Mouse (Mus musculus): ENCODE measurements at regions not wholly inside any gene's neighbourhood (a gene's known extent, or its start where the extent isn't known, plus 50 kb on each side); places are given as distances from the start of the nearest gene placed in this dataset.

DNA sequence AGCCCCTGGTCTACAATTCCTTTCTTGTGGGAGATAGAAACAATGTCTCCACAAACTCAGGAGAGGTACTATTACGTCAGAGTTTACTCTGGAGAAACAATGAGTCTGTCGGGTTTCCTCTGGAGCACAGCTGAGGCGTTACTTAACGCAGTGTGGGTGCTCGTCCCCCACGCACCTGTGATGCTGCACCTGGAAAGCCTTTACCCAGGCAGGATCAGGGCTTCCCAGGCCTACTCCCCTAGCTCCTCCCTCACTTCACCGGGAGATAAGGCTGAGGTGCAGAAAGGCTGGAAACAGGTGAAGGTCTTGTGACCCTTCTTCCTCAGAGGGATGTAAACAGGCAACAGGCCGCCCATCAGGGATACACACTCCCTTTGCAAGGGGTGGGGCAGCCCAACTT is 80.7 kb upstream of the Nr5a2 start:
- no peaks in the 10 kb centered on the region for H3K36me3 ChIP-seq
- H3K4me1 ChIP-seq = 0 out of 2 replicates have a peak, but pooled peaks cover 3% of the 10 kb centered on the region
- H3K4me2 ChIP-seq = no peak overlapping the region
- H3K27me3 ChIP-seq (replicated peaks) = no peaks in the 10 kb centered on the region
- H3K4me3 ChIP-seq (replicated peaks) = no peak overlapping the region
- H3K9ac ChIP-seq (replicated peaks) = no peak overlapping the region
- ATAC-seq (ENCODE audit: low FRiP score) = no peak
- no peak overlapping the region for H3K27ac ChIP-seq (replicated peaks)
- no peaks in the 10 kb centered on the region for H3K9me3 ChIP-seq (replicated peaks)
- 75% methylated on average over 8 of the region's 8 CpGs for WGBS

DNA sequence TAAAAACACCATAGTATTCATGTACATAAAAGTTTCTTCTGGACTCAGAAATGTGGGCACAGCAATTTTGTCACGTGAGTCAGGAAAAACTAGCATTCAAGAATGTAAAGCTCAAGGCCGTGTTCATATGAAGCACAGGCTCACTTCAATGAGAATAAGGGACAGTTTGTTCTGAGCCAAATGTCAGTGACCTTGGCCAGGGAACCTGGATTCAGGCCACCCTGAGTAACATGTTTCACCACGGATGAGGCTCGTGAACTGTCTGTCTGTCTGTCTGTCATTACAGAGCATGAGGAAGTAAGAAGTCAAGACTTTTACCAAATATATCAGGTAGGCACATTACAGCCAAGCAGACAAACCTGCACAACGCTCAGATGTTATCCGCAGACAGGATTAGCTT is 74.3 kb upstream of the Nr5a2 start:
- Histone ChIP-seq H3K36me3 (no peaks in the 10 kb centered on the region), H3K9me3 (replicated peaks) (no peaks in the 10 kb centered on the region), H3K27ac (replicated peaks) (no peak overlapping the region), H3K4me1 (no peaks in the 10 kb centered on the region), H3K9ac (replicated peaks) (no peak overlapping the region), H3K27me3 (replicated peaks) (no peaks in the 10 kb centered on the region), H3K4me3 (replicated peaks) (no peak overlapping the region), H3K4me2 (no peak overlapping the region)
- no peak for ATAC-seq (ENCODE audit: low FRiP score)
- 93% methylated on average over 6 of the region's 6 CpGs for WGBS

DNA sequence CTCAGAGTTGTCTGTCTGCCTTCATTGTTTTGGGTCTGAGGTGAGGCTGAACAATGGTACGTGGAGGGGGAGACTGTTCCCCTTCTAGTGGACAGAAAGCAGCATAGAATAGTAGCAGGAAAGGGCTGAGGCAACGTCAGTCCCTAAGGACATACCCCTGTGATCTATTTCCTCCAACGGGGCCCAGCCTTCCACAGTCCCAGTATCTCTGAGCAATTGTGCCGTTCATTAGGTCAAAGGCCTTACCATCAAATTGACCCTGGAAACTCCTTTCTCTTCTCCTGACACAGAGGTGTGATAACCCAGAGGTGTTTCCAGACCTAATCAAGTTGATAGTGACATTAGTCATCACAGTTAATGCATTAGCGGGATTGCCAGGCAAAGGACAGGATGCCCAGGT is 73.4 kb upstream of the Nr5a2 start:
- Histone ChIP-seq H3K27me3 (replicated peaks) (no peaks in the 10 kb centered on the region), H3K9me3 (replicated peaks) (no peaks in the 10 kb centered on the region), H3K9ac (replicated peaks) (no peak overlapping the region), H3K4me1 (no peaks in the 10 kb centered on the region), H3K4me2 (no peak overlapping the region), H3K27ac (replicated peaks) (no peak overlapping the region), H3K4me3 (replicated peaks) (no peak overlapping the region), H3K36me3 (no peaks in the 10 kb centered on the region)
- ATAC-seq (ENCODE audit: low FRiP score) = no peak
- 73% methylated on average over 5 of the region's 5 CpGs for WGBS

DNA sequence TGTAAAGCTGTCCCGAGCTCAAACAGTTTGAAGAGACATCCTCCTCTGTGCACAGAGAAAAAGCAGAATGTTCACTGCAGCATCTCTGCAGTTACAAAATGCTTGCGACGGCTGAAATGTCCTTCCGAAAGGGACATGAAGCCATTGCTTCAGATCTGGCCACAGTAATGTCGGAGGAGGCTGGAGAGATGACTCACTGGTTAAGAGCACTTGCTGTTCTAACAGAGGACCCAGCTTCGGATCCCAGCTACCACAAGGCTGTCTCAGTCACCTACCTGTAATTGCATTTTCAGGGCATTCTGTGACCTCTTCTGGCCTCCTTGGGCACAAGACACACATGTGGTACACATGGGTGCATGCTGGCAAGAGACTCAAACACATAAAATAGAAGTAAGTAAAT is 63.5 kb upstream of the Nr5a2 start:
- no peaks in the 10 kb centered on the region for H3K36me3 ChIP-seq
- H3K27me3 ChIP-seq (replicated peaks) = no peaks in the 10 kb centered on the region
- no peak overlapping the region for H3K9ac ChIP-seq (replicated peaks)
- H3K9me3 ChIP-seq (replicated peaks) = no peaks in the 10 kb centered on the region
- WGBS = 88% methylated on average over 6 of the region's 6 CpGs
- no peak overlapping the region for H3K27ac ChIP-seq (replicated peaks)
- no peak overlapping the region for H3K4me2 ChIP-seq
- H3K4me3 ChIP-seq (replicated peaks) = no peak overlapping the region
- no peaks in the 10 kb centered on the region for H3K4me1 ChIP-seq
- no peak for ATAC-seq (ENCODE audit: low FRiP score)

DNA sequence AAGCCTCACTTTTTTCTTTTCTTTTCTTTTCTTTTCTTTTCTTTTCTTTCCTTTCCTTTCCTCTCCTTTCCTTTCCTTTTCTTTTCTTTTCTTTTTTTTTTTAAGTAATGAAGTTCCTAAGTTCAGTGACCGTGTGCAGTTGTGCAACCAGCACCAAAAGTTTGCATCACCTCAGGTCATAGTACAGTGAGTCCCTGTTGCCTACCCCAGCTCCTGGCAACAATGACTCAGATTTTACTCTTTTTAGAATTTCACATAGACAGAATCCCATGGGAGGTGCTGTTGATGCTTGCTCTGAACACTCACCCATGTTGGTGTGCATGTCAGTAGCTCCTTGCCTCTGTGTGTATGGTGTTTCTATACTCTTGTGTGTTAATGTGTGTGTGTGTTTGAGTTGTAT is 60.3 kb upstream of the Nr5a2 start:
- no peak overlapping the region for H3K4me2 ChIP-seq
- no peaks in the 10 kb centered on the region for H3K9me3 ChIP-seq (replicated peaks)
- H3K4me3 ChIP-seq (replicated peaks) = no peak overlapping the region
- WGBS = 93% methylated on average over 1 of the region's 1 CpGs
- no peaks in the 10 kb centered on the region for H3K36me3 ChIP-seq
- H3K27me3 ChIP-seq (replicated peaks) = no peaks in the 10 kb centered on the region
- H3K4me1 ChIP-seq = no peaks in the 10 kb centered on the region
- no peak overlapping the region for H3K9ac ChIP-seq (replicated peaks)
- no peak overlapping the region for H3K27ac ChIP-seq (replicated peaks)
- ATAC-seq (ENCODE audit: low FRiP score) = no peak

DNA sequence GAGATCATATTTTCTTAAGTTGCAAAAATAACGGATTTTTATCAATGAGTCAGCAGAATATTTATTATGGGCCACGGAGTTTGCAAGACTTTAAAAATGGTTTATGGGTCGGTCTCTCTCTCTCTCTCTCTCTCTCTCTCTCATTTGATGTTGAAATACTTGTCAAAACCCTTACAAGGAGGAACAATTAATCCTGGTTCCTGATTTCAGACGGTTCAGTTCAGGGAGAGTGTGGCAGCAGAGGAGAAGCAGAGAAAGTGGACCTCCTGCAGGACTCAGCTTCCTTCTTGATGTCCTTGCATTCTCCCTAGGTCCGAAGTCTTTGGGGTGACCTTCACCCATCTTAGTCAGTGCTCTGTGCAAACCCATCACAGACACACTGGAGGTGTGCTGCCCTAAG is 57.4 kb upstream of the Nr5a2 start:
- WGBS = 82% methylated on average over 5 of the region's 5 CpGs
- Histone ChIP-seq H3K4me3 (replicated peaks) (no peak overlapping the region), H3K9me3 (replicated peaks) (no peaks in the 10 kb centered on the region), H3K4me1 (no peaks in the 10 kb centered on the region), H3K9ac (replicated peaks) (no peak overlapping the region), H3K27me3 (replicated peaks) (no peaks in the 10 kb centered on the region), H3K27ac (replicated peaks) (no peak overlapping the region), H3K36me3 (no peaks in the 10 kb centered on the region), H3K4me2 (no peak overlapping the region)
- ATAC-seq (ENCODE audit: low FRiP score) = no peak

DNA sequence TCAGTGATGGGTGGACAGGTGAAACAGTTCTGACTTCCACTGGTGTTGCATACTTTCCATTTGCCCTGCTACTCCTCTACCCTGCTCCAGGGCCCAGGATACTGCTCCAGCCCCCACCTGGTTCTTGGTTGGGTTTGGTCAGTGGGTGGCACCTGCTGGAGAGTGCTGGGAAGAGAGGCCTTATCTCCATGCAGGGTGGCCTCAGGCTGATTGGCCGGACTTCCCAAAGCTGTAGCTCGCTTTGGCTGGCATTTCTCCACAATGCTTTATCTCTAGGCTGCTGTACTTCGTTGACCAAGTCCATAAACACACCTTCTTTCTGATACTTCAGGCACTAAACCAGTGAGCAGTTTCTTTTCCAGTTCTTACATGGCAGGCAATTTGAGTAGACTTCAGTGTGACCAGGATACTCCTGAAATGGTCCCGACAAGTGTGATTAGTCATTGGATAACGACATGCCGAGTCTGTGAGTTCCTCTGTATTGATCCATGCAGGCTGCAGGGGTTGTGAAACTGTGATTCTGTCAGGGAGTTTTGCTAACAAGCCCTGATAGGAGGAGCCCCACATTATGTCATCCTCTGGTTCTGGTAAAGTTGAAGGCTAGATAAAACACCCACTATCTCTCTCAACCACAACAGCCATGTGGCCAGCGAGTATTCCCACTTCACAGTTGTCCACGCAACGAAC is 50.1 kb upstream of the Nr5a2 start:
- ATAC-seq (ENCODE audit: low FRiP score) = no peak
- H3K27me3 ChIP-seq (replicated peaks) = no peaks in the 10 kb centered on the region
- no peak overlapping the region for H3K27ac ChIP-seq (replicated peaks)
- H3K4me1 ChIP-seq = no peaks in the 10 kb centered on the region
- WGBS = 72% methylated on average over 9 of the region's 9 CpGs
- H3K9ac ChIP-seq (replicated peaks) = no peak overlapping the region
- no peak overlapping the region for H3K4me2 ChIP-seq
- no peaks in the 10 kb centered on the region for H3K36me3 ChIP-seq
- H3K4me3 ChIP-seq (replicated peaks) = no peak overlapping the region
- H3K9me3 ChIP-seq (replicated peaks) = no peaks in the 10 kb centered on the region

MicroRNAs in the stretch of these regions (microRNA counts, 519-probe panel; counts per million panel counts)
- microRNA mmu-miR-181a = 4,489 counts per million, percentile 98 among the panel's probes with 10 or more counts
- 2,393 counts per million, percentile 55 among the panel's probes with 10 or more counts for microRNA mmu-miR-181b+mmu-miR-181d

Small RNA genes lying in the stretch of these regions (microRNA-seq; reads per million reads assigned to microRNA genes)
- gene Mir181a-1 = 3,580 reads per million, percentile 90 among the genes with 10 or more reads in this experiment
- gene Mir181b-1 = 10.7 reads per million, percentile 26 among the genes with 10 or more reads in this experiment

Measured in neural tube, embryonic 15.5 days (tissue).